Mouse (Mus musculus): Measurements from ENCODE around the gene Kansl1. TPM values are rescaled to one million over a fixed set of nuclear protein-coding genes. Genes with fewer than 3 reads are reported as not detected.
A peak's percentile ranks its signal among the peaks of the same experiment; 100 is the strongest.

The Kansl1 gene
- 34.9 and 35.9 TPM in 2 replicates for polyA plus RNA-seq (2014; fragmentation: Nextera tagmentation; extraction: Ambion mirVana)

DNA sequence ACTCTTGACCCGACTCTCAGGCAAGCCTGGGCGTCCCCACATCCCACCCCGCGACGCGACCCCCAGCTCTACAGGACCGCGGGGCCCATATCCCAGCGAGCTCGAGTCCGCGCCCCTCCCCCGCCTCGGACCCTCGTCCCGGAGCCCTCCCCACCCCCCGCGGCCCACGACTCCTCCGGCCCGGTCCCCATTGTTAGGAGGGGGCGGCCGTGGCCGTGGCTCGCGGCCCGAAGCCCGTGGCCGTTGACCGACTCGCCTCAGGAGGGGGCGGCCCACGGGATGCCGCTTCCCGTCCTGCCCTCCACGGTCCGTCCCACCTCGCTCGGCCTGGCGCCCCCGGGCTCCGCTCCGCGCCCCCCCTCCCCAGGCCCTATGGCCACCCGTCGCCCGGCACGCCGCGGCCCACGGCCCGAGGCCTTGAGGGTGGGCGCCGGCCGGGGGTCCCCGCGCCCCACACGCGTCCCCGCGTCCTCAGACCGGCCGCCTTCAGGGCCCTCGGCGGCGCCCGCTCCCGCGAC, at the start of gene Kansl1:
TSS of gene Kansl1 (minus strand) at position 111 of the 518 bp plus-strand sequence.
- Histone ChIP-seq H3K9ac (ENCODE audit: low read length) (peak within 1 kb of the TSS; percentile 90), H3K4me3 (ENCODE audit: low read depth, low read length) (peak within 1 kb of the TSS; percentile 91), H3K36me3 (ENCODE audit: control insufficient read depth, insufficient read depth, low read length) (no peaks in the 10 kb centered on the region; the same call in 1 of the 2 replicates), H3K27ac (ENCODE audit: low read depth, low read length) (peak within 1 kb of the TSS; percentile 24), H3K27me3 (ENCODE audit: control insufficient read depth, insufficient read depth, low read length) (no peaks in the 10 kb centered on the region), H3K4me1 (ENCODE audit: control insufficient read depth, insufficient read depth, low read length) (0 out of 2 replicates have a peak, but pooled peaks cover 3% of the 10 kb centered on the region), H3K9me3 (ENCODE audit: control insufficient read depth, low read length) (no peaks in the 10 kb centered on the region), H3K4me2 (ENCODE audit: low read depth) (peak within 1 kb of the TSS; percentile 72)
- WGBS, result 0% methylated on average over 35 of the region's 69 CpGs
- ATAC-seq (ENCODE audit: insufficient read depth, low FRiP score, low TSS enrichment), result peak; percentile 77
- peak; percentile 48 for DNase-seq (ENCODE audit: low spot score)

DNA sequence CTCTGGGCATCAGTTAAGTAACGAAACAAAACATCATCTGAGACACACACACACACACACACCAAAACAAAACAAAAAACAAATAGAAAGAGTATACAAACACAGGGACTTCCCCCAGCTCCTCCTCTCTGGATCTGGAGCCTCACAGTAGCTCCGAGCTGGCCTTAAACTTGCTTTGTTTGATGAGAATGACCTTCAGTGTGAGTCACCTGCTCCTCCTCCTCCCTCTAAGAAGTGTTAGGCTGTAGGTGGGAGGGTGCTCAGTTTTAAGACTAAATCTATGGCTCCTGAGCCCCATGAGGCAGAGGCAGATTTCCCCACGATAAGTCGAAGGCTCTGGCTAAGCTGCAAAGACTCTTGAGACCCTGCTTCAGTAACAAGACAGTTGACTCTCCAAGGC, 43.8 kb upstream of the Kansl1 start:
- DNase-seq (ENCODE audit: low spot score) (no peak), ATAC-seq (ENCODE audit: insufficient read depth, low FRiP score, low TSS enrichment) (no peak)
- Histone ChIP-seq H3K27ac (ENCODE audit: low read depth, low read length) (no peak overlapping the region), H3K36me3 (ENCODE audit: control insufficient read depth, insufficient read depth, low read length) (peaks cover 6% of the 10 kb centered on the region; the same call in 1 of the 2 replicates), H3K4me1 (ENCODE audit: control insufficient read depth, insufficient read depth, low read length) (no peaks in the 10 kb centered on the region), H3K9me3 (ENCODE audit: control insufficient read depth, low read length) (no peaks in the 10 kb centered on the region), H3K9ac (ENCODE audit: low read length) (no peak overlapping the region), H3K4me3 (ENCODE audit: low read depth, low read length) (no peak overlapping the region), H3K4me2 (ENCODE audit: low read depth) (no peak overlapping the region), H3K27me3 (ENCODE audit: control insufficient read depth, insufficient read depth, low read length) (no peaks in the 10 kb centered on the region)
- WGBS, result 98% methylated on average over 4 of the region's 4 CpGs

DNA sequence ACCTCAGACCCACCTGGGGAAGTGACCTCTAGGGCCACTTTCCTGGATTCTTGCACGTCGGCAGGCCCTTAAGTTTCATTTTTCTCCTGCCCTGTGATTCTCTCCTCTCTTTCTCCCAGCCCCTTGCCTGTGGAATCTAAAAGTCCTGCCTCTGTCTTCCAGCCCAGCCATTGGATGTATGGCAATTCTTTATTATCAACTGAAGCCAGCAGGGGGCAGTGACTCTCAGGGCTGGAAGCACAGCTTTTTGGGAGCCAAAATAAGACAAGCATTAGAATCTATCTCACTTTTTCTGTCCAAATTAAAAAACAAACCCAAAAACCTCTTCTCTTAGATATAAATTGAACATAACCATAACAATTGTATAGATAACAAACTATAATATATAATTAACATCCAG, 41.9 kb upstream of the Kansl1 start:
- DNase-seq (ENCODE audit: low spot score) (peak; percentile 20), ATAC-seq (ENCODE audit: insufficient read depth, low FRiP score, low TSS enrichment) (no peak)
- Histone ChIP-seq H3K27ac (ENCODE audit: low read depth, low read length) (no peak overlapping the region), H3K4me3 (ENCODE audit: low read depth, low read length) (no peak overlapping the region), H3K27me3 (ENCODE audit: control insufficient read depth, insufficient read depth, low read length) (no peaks in the 10 kb centered on the region), H3K36me3 (ENCODE audit: control insufficient read depth, insufficient read depth, low read length) (peaks cover 12% of the 10 kb centered on the region), H3K9me3 (ENCODE audit: control insufficient read depth, low read length) (no peaks in the 10 kb centered on the region), H3K9ac (ENCODE audit: low read length) (no peak overlapping the region), H3K4me1 (ENCODE audit: control insufficient read depth, insufficient read depth, low read length) (no peaks in the 10 kb centered on the region), H3K4me2 (ENCODE audit: low read depth) (no peak overlapping the region)
- 91% methylated on average over 2 of the region's 2 CpGs for WGBS

DNA sequence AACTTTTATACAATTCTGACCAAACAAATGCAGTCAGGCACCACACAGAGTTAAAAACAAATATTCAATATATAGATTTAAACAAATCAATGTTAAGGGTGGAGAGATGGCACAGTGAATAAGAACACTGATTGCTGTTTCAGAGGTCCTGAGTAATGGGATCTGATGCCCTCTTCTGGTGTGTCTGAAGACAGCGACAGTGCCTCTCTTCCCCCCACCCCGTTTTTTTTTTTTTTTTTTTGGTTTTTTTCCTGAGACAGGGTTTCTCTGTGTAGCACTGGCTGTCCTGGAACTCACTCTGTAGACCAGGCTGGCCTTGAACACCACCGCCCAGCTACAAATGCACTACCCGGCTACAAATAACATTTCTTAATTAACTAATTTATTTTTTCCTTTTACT, 39.8 kb upstream of the Kansl1 start:
- Histone ChIP-seq H3K27ac (ENCODE audit: low read depth, low read length) (no peak overlapping the region), H3K27me3 (ENCODE audit: control insufficient read depth, insufficient read depth, low read length) (no peaks in the 10 kb centered on the region), H3K4me1 (ENCODE audit: control insufficient read depth, insufficient read depth, low read length) (no peaks in the 10 kb centered on the region), H3K4me2 (ENCODE audit: low read depth) (no peak overlapping the region), H3K9me3 (ENCODE audit: control insufficient read depth, low read length) (no peaks in the 10 kb centered on the region), H3K9ac (ENCODE audit: low read length) (no peak overlapping the region), H3K36me3 (ENCODE audit: control insufficient read depth, insufficient read depth, low read length) (peaks cover 14% of the 10 kb centered on the region), H3K4me3 (ENCODE audit: low read depth, low read length) (no peak overlapping the region)
- WGBS, result 89% methylated on average over 3 of the region's 4 CpGs
- no peak for DNase-seq (ENCODE audit: low spot score)
- no peak for ATAC-seq (ENCODE audit: insufficient read depth, low FRiP score, low TSS enrichment)

DNA sequence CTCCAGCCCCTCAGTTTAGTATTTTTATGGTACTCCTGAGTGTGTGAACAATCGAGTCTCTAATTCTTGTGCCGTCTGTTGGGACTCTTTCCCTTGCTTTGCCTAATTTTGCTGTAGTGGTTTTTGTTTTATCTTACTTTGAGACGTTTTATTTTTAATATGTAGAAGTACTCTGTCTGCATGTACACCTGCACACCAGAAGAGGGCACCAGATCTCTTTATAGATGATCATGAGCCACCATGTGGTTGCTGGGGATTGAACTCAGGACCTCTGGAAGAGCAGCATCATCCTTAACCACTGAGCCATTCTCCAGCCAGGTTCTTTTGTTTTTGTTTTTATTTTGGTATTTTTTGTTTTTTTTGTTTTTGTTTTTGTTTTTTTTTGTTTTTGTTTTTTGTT, 19.6 kb upstream of the Kansl1 start:
- H3K4me3 ChIP-seq (ENCODE audit: low read depth, low read length), result no peak overlapping the region
- no peaks in the 10 kb centered on the region for H3K4me1 ChIP-seq (ENCODE audit: control insufficient read depth, insufficient read depth, low read length)
- no peaks in the 10 kb centered on the region for H3K36me3 ChIP-seq (ENCODE audit: control insufficient read depth, insufficient read depth, low read length)
- no peaks in the 10 kb centered on the region for H3K27me3 ChIP-seq (ENCODE audit: control insufficient read depth, insufficient read depth, low read length)
- H3K4me2 ChIP-seq (ENCODE audit: low read depth), result no peak overlapping the region
- no peak for ATAC-seq (ENCODE audit: insufficient read depth, low FRiP score, low TSS enrichment)
- WGBS, result 79% methylated on average over 3 of the region's 3 CpGs
- H3K9me3 ChIP-seq (ENCODE audit: control insufficient read depth, low read length), result no peaks in the 10 kb centered on the region
- H3K27ac ChIP-seq (ENCODE audit: low read depth, low read length), result no peak overlapping the region
- no peak overlapping the region for H3K9ac ChIP-seq (ENCODE audit: low read length)
- no peak for DNase-seq (ENCODE audit: low spot score)

- ATAC-seq (ENCODE audit: insufficient read depth, low FRiP score, low TSS enrichment) (no peak), DNase-seq (ENCODE audit: low spot score) (no peak)
- no peaks in the 10 kb centered on the region for H3K27me3 ChIP-seq (ENCODE audit: control insufficient read depth, insufficient read depth, low read length)
- H3K9ac ChIP-seq (ENCODE audit: low read length), result no peak overlapping the region
- no peaks in the 10 kb centered on the region for H3K36me3 ChIP-seq (ENCODE audit: control insufficient read depth, insufficient read depth, low read length)
- H3K9me3 ChIP-seq (ENCODE audit: control insufficient read depth, low read length), result no peaks in the 10 kb centered on the region
- no peak overlapping the region for H3K4me2 ChIP-seq (ENCODE audit: low read depth)
- no peak overlapping the region for H3K27ac ChIP-seq (ENCODE audit: low read depth, low read length)
- no peaks in the 10 kb centered on the region for H3K4me1 ChIP-seq (ENCODE audit: control insufficient read depth, insufficient read depth, low read length)
- H3K4me3 ChIP-seq (ENCODE audit: low read depth, low read length), result no peak overlapping the region
- 94% methylated on average over 8 of the region's 8 CpGs for WGBS
These were observed 13.3 kb upstream of the Kansl1 start for GRCm38 (mm10) chr11:104481971-104482370.

GRCm38 (mm10) chr11:104479505-104479904, 10.8 kb upstream of the Kansl1 start:
- Histone ChIP-seq H3K36me3 (ENCODE audit: control insufficient read depth, insufficient read depth, low read length) (no peaks in the 10 kb centered on the region), H3K4me3 (ENCODE audit: low read depth, low read length) (no peak overlapping the region), H3K27me3 (ENCODE audit: control insufficient read depth, insufficient read depth, low read length) (no peaks in the 10 kb centered on the region), H3K4me2 (ENCODE audit: low read depth) (no peak overlapping the region), H3K4me1 (ENCODE audit: control insufficient read depth, insufficient read depth, low read length) (no peaks in the 10 kb centered on the region), H3K9me3 (ENCODE audit: control insufficient read depth, low read length) (no peaks in the 10 kb centered on the region), H3K27ac (ENCODE audit: low read depth, low read length) (no peak overlapping the region), H3K9ac (ENCODE audit: low read length) (no peak overlapping the region)
- no peak for DNase-seq (ENCODE audit: low spot score)
- ATAC-seq (ENCODE audit: insufficient read depth, low FRiP score, low TSS enrichment), result no peak
- WGBS, result 62% methylated on average over 4 of the region's 4 CpGs

- no peaks in the 10 kb centered on the region; the same call in 1 of the 2 replicates for H3K36me3 ChIP-seq (ENCODE audit: control insufficient read depth, insufficient read depth, low read length)
- WGBS, result 4% methylated on average over 16 of the region's 19 CpGs
- peak; percentile 94 for DNase-seq (ENCODE audit: low spot score)
- peak overlapping the region; percentile 91 for H3K4me3 ChIP-seq (ENCODE audit: low read depth, low read length)
- ATAC-seq (ENCODE audit: insufficient read depth, low FRiP score, low TSS enrichment), result peak; percentile 100
- H3K9me3 ChIP-seq (ENCODE audit: control insufficient read depth, low read length), result no peaks in the 10 kb centered on the region
- H3K27ac ChIP-seq (ENCODE audit: low read depth, low read length), result peak overlapping the region; percentile 24; the same call in 1 of the 2 replicates
- no peaks in the 10 kb centered on the region for H3K27me3 ChIP-seq (ENCODE audit: control insufficient read depth, insufficient read depth, low read length)
- peak overlapping the region; percentile 72 for H3K4me2 ChIP-seq (ENCODE audit: low read depth)
- peak overlapping the region; percentile 90 for H3K9ac ChIP-seq (ENCODE audit: low read length)
- 0 out of 2 replicates have a peak, but pooled peaks cover 3% of the 10 kb centered on the region for H3K4me1 ChIP-seq (ENCODE audit: control insufficient read depth, insufficient read depth, low read length)
These were observed 742 bp upstream of the Kansl1 start for GRCm38 (mm10) chr11:104469371-104469835.

DNA sequence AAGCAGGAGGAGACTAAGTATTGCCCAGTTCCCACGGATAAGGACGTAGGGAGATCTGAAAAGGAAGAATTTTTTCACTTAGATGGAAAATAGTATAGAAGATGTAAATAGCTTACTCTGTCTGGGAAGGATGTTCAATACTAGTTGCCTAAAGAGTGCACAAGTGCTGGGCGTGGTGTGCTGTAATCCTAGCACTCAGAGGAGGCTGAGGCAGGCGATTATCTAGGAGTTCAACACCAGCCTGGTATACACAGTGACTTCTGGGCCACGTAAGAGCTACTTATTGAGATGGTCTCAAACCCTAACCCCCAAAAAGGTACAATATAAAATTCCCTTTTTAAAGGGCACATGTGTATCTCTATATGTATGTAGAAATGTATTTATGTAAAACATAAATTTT, 963 bp downstream of the Kansl1 start:
- Histone ChIP-seq H3K4me1 (ENCODE audit: control insufficient read depth, insufficient read depth, low read length) (0 out of 2 replicates have a peak, but pooled peaks cover 3% of the 10 kb centered on the region), H3K4me2 (ENCODE audit: low read depth) (no peak overlapping the region), H3K36me3 (ENCODE audit: control insufficient read depth, insufficient read depth, low read length) (no peaks in the 10 kb centered on the region; the same call in 1 of the 2 replicates), H3K4me3 (ENCODE audit: low read depth, low read length) (no peak overlapping the region), H3K27me3 (ENCODE audit: control insufficient read depth, insufficient read depth, low read length) (no peaks in the 10 kb centered on the region), H3K9me3 (ENCODE audit: control insufficient read depth, low read length) (no peaks in the 10 kb centered on the region), H3K27ac (ENCODE audit: low read depth, low read length) (no peak overlapping the region), H3K9ac (ENCODE audit: low read length) (no peak overlapping the region)
- WGBS, result 84% methylated on average over 5 of the region's 5 CpGs
- ATAC-seq (ENCODE audit: insufficient read depth, low FRiP score, low TSS enrichment) (no peak), DNase-seq (ENCODE audit: low spot score) (no peak)
